Mouse (Mus musculus): ENCODE measurements around the gene Uox.

Gene Uox

DNA sequence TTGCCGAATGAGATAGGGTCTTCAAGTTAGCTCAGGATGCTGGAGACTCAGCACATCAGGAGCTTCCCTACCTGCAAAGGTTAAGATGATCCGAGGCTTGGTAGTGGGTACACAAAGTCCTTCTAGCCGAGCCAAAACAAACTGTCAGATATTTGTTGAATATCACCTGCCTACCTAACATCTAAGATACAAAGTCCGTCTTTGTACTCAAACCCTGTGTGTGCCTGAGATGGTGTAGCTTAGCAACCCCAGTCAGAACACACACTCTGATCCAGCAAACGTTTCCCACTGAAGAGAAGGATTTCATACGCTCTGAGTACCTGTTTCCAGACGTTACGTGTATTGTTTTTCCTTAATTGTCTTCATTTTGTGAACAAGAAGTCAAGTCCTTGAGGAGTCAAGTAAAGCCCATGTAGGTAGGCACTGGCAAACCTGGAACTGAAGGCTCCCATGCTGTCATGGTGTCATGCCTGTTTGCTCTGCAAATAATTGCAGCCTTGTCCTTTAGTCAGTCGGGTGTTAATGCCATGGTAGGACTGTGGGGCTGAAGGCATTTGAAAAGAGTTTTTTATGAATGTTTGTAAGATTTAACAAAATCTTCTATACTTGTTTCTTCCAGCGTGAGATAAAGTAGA is at the start of gene Uox:
TSS of gene Uox (plus strand) at position 279 of the 635 bp plus-strand sequence.
- no peak for DNase-seq (ENCODE audit: low spot score)

DNA sequence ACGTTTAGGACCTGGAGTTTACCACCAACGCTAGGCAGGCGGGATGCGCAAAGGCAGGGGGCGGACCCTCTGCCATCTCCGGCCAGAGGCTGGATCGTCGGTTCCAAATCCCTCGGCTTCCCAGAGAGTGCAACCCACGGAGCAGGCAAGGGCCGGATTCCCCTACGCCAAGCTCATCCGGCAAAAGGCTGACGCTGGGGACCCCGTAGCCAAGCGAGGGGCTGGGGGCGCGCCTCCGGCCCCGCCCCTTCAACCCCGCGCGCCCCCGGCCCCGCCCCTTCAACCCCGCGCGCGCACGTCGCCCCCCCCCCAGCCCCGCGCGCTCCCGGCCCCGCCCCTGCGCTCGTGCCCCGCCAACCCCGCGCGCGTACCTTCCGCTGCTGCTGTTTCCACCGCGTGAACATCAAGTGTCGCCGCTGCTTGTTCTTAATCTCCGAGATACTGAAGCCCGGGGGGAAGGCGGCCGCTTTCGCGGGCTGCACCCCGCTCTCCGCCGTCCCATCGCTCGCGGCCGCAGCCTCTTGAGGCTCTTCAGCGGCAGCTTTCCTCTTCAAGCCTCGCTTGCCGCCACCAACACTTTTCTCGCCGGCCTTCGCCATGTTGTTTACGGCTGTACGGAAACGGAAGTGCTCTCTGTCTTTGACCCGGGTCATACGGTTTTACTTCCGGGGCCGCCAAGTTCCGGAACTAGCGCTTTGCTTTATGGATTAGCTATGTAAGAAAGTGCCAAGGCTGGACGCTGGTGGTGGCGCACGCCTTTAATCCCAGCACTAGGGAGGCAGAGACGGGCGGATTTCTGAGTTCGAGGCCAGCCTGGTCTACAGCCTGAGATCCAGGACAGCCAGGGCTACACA is 49.2 kb upstream of the Uox start, which contains the start of gene Rpf1:
TSS of gene Rpf1 (minus strand) at position 632 of the 854 bp plus-strand sequence.
- peak; percentile 98 for DNase-seq (ENCODE audit: low spot score)

DNA sequence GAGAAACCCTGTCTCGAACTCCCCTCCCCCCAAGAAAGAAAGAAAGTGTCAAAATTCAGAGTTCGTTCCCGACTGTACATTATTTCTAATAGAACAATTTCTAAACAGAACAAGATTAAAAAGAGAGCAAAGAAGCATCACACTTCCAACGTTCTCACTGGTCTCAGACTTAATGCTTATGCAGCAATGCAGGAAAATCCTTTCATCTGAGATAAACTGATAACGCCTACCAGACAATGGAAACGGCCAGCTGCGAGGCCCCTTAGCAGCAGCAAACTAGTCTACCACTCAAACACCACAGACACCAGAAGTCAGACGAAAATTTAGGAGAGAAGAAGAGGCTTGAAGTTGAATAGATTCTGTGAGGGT is 48.6 kb upstream of the Uox start:
- DNase-seq (ENCODE audit: low spot score) = no peak

DNA sequence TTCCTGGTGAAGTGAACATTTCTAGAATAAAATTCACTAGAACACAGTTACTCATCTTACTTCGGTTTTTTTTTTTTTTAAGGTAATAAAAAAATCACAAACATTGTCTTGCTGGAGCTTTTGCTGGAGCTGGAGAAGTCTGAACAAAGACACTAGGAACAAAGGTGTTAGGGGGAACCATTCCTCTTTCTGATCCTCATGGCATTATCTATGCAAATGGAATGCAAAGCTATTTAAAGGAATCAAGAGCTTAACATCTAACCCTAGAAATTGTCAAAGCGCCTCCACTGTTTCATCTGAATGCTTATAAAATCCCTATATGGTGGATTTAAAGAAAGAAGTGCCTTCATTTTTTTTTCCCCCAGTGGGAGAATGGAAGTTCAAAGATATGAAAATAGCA is 41.9 kb upstream of the Uox start:
- no peak for DNase-seq (ENCODE audit: low spot score)

DNA sequence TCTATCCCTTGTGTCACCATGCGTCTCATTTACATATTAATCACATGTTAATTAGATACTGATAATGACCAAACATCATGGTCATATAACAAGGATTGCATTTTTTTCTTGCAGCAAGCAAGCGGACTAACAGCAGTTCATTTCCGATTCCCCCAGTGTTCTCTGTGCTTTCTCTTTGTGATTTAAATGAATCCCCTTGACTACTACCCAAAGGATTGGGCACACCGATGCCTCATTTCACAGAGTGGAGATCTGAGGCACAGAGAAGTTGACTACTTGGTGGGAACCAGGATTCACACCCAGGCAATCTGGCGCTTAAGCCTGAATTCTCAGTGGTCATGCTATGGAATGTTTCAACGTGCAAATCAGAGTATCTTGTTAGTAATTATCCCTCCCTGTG is 35.2 kb upstream of the Uox start:
- no peak for DNase-seq (ENCODE audit: low spot score)

DNA sequence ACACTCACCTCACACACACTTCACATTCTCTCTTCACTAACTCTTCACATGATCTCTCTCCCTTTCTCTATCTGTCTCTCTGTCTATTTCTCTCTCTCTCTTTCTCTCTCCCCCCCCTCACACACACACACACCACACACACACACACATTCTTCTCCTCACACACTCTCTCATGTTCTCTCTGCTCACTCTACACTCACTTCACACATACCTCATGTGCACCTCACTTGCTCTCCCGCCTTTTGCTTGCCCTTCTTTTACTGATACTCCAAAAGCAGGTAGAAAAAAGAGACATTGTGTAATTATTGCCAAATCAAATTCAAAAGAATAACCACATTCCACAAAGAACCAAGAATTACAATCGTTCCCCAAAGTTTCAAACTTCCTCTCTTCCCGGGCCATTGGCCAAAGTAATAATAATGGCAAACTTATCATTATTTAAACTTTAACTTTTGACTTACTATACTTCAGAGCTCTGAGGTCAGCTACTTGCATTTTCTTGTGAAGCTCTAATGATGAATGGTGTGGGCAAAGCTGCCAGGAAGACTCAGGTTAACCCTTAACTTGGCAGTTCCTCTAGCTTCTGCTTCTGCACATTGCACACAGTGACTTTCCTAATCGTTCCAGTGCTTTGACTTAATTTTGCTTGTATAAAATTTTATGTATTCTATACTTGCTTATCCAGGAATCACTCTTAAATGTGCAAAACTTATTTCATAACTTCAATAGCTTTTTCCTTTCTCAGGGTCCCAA is 29.5 kb upstream of the Uox start:
- peak; percentile 51 for DNase-seq (ENCODE audit: low spot score)

DNA sequence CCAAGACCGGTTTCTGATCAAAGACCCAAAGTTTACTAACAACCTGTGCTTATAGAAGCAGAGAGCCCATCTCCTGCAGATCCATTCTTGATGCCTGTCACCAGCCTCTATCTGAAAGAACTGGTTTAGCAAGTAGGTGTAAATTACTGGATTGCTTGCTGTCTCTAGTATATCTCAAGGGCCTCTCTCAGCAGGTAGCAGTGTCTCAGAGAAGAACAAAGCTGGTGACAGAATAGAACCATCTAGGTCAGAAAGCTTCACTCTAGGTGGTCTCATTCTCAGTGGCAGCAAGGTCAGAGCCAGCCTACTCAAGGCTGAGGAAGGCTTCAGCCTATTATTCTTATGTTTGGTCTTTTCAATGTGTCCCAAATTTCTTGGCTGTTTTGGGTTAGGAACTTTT is 26.6 kb upstream of the Uox start:
- no peak for DNase-seq (ENCODE audit: low spot score)

DNA sequence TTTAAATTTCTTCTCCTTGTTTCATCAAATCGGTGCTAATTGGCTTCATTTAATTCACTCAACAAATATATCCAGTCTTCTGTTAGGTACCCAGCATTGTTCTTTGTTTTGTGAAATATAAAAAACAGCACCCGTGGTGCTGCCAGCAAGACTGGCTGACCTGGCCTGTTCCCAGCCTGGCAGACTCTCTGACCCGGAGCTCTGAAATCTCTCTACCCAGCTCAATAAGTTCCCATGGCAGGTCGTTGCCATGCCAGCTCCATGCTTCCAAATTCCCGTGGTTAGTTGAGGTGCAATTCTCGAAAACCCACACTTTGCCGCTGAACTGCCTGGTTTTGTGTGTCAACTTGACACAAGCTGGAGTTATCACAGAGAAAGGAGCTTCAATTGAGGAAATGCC is 15.4 kb upstream of the Uox start:
- no peak for DNase-seq (ENCODE audit: low spot score)

DNA sequence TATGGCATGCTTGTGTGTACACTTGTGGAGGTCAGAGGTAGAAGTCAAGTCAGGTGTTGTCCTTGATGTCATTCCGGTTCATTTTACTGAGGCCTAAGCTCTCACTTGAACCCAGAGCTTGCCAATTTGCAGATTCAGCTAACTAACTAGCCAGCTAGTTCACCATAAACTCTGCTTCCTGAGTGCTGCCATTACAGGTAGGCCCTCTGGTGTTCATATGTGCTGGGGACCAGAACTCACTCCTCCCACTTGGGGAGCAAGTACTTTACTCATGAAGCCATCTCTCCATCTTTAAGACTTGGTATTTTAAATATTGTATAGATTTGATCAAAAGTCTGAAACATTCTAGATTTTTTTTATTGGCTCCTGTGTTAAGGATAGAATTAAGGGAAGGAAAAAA is 13.7 kb upstream of the Uox start:
- DNase-seq (ENCODE audit: low spot score) = no peak

DNA sequence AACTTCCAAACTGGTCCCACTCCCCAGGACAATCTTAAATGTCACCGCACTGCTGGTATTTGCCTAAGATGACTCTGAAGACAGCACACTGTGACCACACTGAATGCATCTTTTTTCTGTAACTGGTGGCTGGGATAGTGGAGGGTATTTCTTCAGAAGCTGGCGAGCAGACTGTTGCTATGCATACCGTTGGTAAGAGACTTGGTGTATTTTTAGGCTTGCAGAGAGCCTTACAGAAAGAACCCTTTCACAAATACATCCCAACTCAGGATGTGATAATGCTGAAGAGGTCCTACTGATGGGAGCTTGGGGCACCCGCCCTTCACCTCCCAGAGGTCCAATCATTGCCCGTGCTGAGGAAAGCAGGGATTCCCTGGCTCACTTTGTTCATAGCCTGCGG is 12.7 kb upstream of the Uox start:
- DNase-seq (ENCODE audit: low spot score) = no peak

DNA sequence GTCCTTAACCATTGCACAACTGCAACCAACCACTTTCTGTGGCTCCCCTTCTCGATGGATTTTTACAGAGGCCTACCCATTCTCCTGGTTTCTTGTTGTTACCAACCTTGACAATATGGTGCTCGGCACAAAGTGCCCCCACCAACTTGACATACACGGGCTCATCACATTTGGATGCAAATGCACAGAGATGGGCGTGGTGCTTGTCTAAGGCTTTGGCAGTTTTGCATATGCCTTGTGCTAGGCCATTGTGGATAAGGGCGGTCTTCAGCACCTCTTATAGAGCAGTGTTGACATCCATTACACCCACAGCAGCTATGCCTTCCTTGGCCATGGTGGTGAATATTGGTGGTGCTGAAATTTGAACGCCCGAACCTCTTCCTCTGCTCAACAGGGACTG is 7.3 kb upstream of the Uox start:
- no peak for DNase-seq (ENCODE audit: low spot score)

DNA sequence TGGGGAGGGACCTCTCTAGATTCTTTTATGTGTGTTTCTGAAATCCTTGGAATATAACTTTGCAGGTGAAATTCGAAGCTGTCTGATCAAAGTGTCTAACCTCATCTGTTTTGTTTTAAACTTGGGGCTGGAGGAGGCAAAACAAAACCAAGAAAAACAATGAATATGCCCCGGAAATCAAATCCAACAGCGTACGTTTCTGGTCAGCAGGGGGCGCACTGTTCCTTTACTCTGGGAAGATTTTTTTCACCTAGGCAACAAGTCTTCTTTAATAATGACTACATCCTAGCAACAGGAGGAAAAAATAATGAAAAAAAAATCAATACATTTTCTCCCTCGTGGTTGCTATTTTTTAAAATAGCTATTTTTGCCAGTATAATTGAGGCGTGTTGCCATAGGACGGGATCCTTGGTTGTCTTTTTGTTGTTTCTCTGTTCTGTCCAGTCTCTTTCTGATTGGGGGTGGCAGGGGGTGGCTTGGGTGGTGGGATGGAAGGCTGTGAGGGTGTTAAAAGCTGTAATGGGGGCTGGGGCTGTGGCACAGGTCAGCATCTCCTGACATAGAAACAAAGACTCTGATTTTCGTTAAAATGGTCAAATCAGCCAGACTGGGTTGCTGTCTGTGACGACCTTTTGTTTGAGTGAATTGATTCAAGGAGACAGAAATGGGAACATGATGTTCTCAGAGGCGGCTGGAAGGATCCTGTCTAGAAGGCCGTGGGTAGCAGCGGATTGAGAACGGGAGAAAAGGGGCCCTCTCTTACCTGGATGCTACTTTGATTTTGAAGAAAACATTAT is 5.8 kb upstream of the Uox start:
- DNase-seq (ENCODE audit: low spot score) = peak; percentile 88

DNA sequence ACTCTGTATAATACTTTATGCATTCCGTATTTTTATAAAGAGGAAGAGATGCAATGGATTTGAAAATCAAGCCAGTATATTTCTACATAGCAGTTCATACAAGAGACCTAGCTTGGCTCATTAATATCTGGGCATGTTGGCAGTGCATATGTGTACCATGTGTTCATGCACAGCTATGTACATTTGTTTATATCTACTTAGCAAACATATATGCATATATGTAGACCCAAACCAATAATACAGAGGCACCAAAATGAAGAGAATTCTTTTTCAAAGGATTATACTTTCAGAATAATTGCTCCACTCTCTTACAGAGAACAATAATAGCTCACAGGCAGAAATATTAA is 5.2 kb upstream of the Uox start:
- DNase-seq (ENCODE audit: low spot score) = no peak

DNA sequence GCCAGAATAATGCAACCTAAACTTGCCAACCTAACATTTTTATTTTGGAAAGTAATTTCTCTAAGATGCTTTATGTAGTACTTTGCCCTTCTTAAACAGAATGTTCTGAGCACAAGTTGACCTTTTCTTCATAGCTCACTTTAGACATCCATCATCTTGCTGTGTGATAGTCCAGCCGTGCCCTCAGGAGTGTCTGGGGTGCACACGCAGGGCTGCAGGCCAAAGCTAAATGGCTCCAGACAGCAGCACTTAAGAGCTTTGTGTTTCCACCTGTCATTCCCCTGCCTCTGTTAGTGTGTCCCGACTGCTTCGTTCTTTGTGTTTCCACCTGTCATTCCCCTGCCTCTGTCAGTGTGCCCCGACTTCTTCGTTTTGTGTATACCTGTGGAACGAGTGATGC is 2.9 kb upstream of the Uox start:
- DNase-seq (ENCODE audit: low spot score) = no peak

DNA sequence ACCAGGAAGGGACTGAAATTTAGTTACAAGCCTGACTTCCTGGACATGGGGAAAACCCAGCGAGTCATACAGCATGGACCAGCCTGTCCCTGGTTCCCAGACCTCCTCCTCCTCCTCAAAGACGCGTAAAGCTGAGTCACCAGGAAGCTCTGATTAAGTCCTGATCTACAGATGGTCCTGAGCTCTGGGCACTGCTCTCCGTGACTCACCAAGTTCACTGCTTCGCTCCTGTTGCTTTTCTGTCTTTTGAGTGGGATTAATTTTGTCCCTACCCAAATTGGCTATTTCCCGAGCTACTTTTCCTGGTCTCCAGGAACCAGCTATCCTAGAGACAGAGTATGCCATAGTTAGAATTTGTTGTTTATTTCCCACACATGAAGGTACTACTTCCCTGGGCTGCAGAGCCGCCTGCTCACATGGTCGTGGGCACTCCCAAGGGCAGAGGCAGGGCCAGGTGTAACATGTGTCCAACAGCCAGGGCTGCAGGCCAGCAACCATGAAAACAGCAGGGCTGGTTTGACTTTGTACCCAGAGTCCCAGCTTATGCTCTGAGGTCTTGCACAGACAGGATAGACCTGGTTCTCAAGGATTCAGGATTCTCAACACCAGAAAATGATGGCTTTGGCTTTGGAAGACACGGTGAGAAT is 2.2 kb upstream of the Uox start:
- DNase-seq (ENCODE audit: low spot score) = peak; percentile 18

DNA sequence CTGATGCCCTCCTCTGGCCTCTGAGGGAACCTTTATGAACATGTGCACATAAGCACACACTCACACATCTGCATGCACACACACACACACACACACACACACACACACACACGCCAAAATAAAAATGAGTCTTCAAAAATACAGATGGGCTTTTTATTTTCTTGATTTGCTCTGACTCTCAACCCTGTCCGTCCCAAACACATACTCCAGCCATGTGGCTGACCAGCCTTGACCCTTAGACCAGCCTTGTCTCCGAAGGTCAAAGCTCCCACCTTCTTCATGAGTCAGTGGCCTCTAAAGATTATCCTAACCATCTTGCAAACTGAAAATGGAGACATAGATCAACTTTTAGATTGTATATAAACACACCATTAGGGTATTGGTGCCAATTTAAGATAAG is 632 bp upstream of the Uox start:
- DNase-seq (ENCODE audit: low spot score) = no peak

DNA sequence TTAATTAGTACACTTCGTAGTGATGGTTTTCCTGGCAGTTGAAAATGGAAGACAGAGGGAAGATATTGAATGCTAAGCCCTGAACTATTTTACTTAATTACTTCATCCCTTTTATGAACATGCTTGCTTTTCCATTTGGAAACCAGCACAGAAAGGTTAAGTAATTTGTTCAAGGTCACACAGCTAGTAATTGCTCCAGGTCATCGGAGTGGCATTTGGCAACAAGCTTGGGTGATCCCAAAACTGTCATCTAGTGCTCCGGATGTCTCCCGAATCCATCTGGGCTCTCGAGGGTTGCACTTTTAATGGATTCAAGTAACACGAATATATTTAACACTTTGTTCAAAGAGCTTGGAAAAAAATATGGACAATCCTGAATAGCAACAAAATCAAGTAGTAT is 713 bp downstream of the Uox start:
- no peak for DNase-seq (ENCODE audit: low spot score)

DNA sequence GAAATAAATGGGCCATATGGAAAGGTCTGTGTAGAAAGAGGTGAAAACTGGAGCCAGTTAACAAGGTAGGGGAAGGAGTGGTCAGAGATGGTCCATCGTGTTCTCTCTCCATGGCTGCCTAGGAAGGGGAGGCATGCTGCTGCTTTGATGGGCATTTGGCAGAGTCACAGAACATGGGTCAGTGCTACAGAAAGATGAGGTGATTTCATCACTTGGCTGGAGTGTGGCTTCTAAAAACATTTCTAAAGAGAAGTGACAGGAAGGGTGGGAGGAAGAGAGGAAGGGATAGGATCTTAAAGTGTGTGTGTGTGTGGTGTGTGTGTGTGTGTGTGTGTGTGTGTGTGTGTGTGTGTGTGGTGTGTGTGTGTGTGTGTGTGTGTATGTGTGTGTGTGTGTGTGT is 1.1 kb downstream of the Uox start:
- no peak for DNase-seq (ENCODE audit: low spot score)

DNA sequence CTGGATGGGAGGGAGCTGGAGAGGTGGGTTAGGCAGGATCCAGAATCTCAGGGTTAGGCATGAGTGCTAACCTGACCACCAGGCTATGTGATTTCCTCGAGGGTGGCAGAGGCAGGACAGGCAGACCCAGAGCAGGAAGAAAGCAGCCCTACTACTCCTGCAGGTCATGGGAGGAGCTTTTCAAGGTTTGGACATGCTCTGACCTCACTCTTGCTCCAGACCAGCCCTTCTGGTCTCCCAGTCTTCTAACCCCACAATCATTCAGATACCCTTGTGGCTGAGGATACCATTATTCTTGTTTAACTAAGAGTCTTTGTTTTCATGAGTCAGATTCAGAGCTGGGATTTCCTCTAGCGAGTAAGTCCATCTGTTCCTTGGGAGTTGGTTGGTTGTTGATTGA is 7.4 kb downstream of the Uox start:
- DNase-seq (ENCODE audit: low spot score) = no peak

DNA sequence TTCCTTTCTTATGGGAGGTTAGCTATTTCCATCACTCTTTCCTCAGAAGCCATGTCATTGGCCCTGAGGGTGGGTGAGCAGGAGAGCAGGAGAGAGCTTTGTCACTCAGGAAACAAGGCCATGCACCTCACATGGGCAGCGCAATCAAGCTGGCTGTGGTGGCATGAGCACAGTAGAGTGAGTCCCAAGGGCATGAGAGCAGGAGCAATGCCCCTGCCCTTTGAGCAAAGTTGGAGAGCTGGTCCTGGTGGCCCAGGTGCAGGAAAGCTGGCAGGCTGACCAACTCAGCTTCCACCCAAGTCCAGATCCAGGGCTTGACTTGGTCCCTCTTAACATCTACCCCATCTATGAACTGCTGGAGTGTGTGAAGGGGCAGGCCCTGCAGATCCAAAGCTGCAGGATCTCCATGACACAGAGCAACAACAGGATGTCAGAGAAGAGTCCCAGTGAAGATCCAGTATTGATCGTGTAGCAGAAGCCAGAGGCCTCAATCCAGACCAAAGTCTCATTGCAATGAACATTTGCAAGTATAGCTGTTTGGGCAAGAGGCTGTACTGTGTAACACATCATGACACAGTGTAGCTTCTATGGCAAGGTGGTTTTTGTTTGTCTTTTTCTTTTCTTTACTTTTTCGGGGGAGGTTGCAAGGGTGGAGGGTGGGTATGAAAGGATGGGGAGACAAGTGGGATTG is 10.0 kb downstream of the Uox start:
- DNase-seq (ENCODE audit: low spot score) = no peak

DNA sequence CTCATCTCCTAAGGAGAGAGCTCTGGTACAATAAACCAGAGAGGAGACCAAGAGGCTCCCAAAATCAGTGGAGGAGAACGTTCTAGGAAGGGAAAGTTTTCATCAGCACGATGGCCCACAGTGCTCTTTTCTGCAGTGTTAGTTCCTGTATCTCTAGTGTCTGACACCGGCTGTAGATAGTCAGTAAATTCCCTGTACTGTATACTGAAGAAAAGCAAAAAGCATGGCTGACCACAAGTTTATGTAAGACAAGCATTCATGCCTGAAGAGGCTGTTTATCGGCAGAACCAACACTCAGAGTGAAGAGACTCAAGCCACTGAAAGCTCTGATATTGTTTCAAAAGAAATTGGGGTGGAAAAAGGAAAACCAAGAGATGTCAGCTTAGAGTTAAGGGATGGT is 13.3 kb downstream of the Uox start:
- DNase-seq (ENCODE audit: low spot score) = no peak

Measured in adipocyte (in vitro differentiated cells).